Mouse (Mus musculus): ENCODE results near the gene Lefty2. TPM values are rescaled to one million over a fixed set of nuclear protein-coding genes. Genes with fewer than 3 reads are reported as not detected.
A peak's percentile ranks its signal among the peaks of the same experiment; 100 is the strongest.

Lefty2 gene
- total and polyA plus RNA-seq, 3 experiments = not detected

GRCm38 (mm10) chr1:180848114-180848510 lies 44.8 kb upstream of the Lefty2 start (continued):
- TF ChIP-seq ZC3H11A (IDR thresholded peaks at IDR 0.05; ENCODE audit: low read depth, low read length) (no peak), NRF1 (IDR thresholded peaks at IDR 0.05; ENCODE audit: insufficient read depth, low read depth, low read length, poor library complexity, severe bottlenecking) (no peak), EP300 (IDR thresholded peaks at IDR 0.05; ENCODE audit: low read depth in 1 of 2, low read length in 2 of 2) (no peak; a peak in 1 of 4 replicates), ZMIZ1 (IDR thresholded peaks at IDR 0.05; ENCODE audit: low read depth, low read length) (no peak), JUND (IDR thresholded peaks at IDR 0.05; ENCODE audit: low read depth, low read length) (no peak), CTCF (IDR thresholded peaks at IDR 0.05 in 2 of 3, conservative IDR thresholded peaks at IDR 0.05 in 1 of 3; ENCODE audit: control insufficient read depth in 1 of 3, insufficient read depth in 1 of 3, low read depth in 2 of 3, low read length in 3 of 3, poor library complexity in 1 of 3, severe bottlenecking in 1 of 3) (no peak), TBP (IDR thresholded peaks at IDR 0.05; ENCODE audit: low read depth, low read length) (peak; percentile 91), GATA1 (IDR thresholded peaks at IDR 0.05; ENCODE audit: low read depth, low read length) (no peak), ETS1 (IDR thresholded peaks at IDR 0.05; ENCODE audit: low read depth, low read length) (no peak), POLR2AphosphoS2 (IDR thresholded peaks at IDR 0.05; ENCODE audit: low read length) (peak; percentile 78), MAZ (IDR thresholded peaks at IDR 0.05; ENCODE audit: low read depth, low read length) (no peak), CHD2 (IDR thresholded peaks at IDR 0.05; ENCODE audit: low read length) (no peak), CHD1 (IDR thresholded peaks at IDR 0.05; ENCODE audit: low read depth, low read length) (peak; percentile 30; the same call in 1 of the 2 replicates), POLR2AphosphoS5 (IDR thresholded peaks at IDR 0.05; ENCODE audit: borderline replicate concordance, low read depth, low read length) (no peak), SMC3 (IDR thresholded peaks at IDR 0.05; ENCODE audit: low read depth, low read length) (no peak), UBTF (IDR thresholded peaks at IDR 0.05; ENCODE audit: borderline replicate concordance, insufficient read depth, low read depth, low read length) (no peak), RAD21 (IDR thresholded peaks at IDR 0.05; ENCODE audit: low read depth, low read length) (no peak), USF1 (IDR thresholded peaks at IDR 0.05; ENCODE audit: low read depth, low read length) (no peak), ELF1 (IDR thresholded peaks at IDR 0.05; ENCODE audit: low read depth, low read length) (no peak)

- Histone ChIP-seq H3K9ac (ENCODE audit: control insufficient read depth, low read depth, low read length, poor library complexity, severe bottlenecking) (peak overlapping the region; percentile 61), H3K4me3 (ENCODE audit: control insufficient read depth in 1 of 2, insufficient read depth in 1 of 2, low read depth in 2 of 2, low read length in 2 of 2) (peak overlapping the region; percentile 61 to 79), H3K27me3 (ENCODE audit: control insufficient read depth in 1 of 2, insufficient read depth in 2 of 2, low read length in 2 of 2) (no peaks in the 10 kb centered on the region), H3K79me2 (ENCODE audit: control insufficient read depth, insufficient read depth, low read length, poor library complexity) (peaks cover 24% of the 10 kb centered on the region), H3K36me3 (ENCODE audit: control insufficient read depth in 1 of 2, insufficient read depth in 2 of 2, low read length in 2 of 2) (peaks cover 0 to 29% of the 10 kb centered on the region in 2 experiments; a peak in 2 of 4 replicates), H3K9me3 (replicated peaks; ENCODE audit: insufficient read depth, low read length) (no peaks in the 10 kb centered on the region), H3K27ac (ENCODE audit: control insufficient read depth, low read depth, low read length) (peak overlapping the region; percentile 79), H3K4me1 (ENCODE audit: control insufficient read depth in 1 of 2, insufficient read depth in 2 of 2, low read length in 2 of 2) (peaks cover 12 to 20% of the 10 kb centered on the region in 2 experiments)
- DNase-seq (ENCODE audit: low read depth, low spot score) = peak; percentile 85
- TF ChIP-seq MAZ (IDR thresholded peaks at IDR 0.05; ENCODE audit: low read depth, low read length) (peak; percentile 74; the same call in 1 of the 2 replicates), ELF1 (IDR thresholded peaks at IDR 0.05; ENCODE audit: low read depth, low read length) (no peak), MYC (IDR thresholded peaks at IDR 0.05; ENCODE audit: low read depth, low read length) (no peak), CHD1 (IDR thresholded peaks at IDR 0.05; ENCODE audit: low read depth, low read length) (0 out of 2 replicates have a peak, but pooled peaks have one; percentile 14), ZNF384 (IDR thresholded peaks at IDR 0.05; ENCODE audit: low read depth, low read length) (no peak), RCOR1 (IDR thresholded peaks at IDR 0.05; ENCODE audit: low read depth, low read length) (peak; percentile 30; the same call in 1 of the 2 replicates), MXI1 (IDR thresholded peaks at IDR 0.05; ENCODE audit: low read depth, low read length) (peak; percentile 89), SIN3A (IDR thresholded peaks at IDR 0.05; ENCODE audit: low read length) (peak; percentile 90), KAT2A (conservative IDR thresholded peaks at IDR 0.05; ENCODE audit: low read depth, low read length) (no peak), MEF2A (IDR thresholded peaks at IDR 0.05; ENCODE audit: extremely low read depth, insufficient replicate concordance, low read depth, low read length, poor library complexity, severe bottlenecking) (0 out of 2 replicates have a peak, but pooled peaks have one; percentile 7), BHLHE40 (IDR thresholded peaks at IDR 0.05; ENCODE audit: borderline replicate concordance, low read depth, low read length) (peak; percentile 73; the same call in 1 of the 2 replicates), POLR2AphosphoS5 (IDR thresholded peaks at IDR 0.05; ENCODE audit: borderline replicate concordance, low read depth, low read length) (0 out of 2 replicates have a peak, but pooled peaks have one; percentile 22), ZKSCAN1 (IDR thresholded peaks at IDR 0.05; ENCODE audit: low read depth, low read length) (no peak), CTCF (IDR thresholded peaks at IDR 0.05 in 2 of 3, conservative IDR thresholded peaks at IDR 0.05 in 1 of 3; ENCODE audit: control insufficient read depth in 1 of 3, insufficient read depth in 1 of 3, low read depth in 2 of 3, low read length in 3 of 3, poor library complexity in 1 of 3, severe bottlenecking in 1 of 3) (no peak), EP300 (IDR thresholded peaks at IDR 0.05; ENCODE audit: low read depth in 1 of 2, low read length in 2 of 2) (peak; percentile 21 to 34; a peak in 2 of 4 replicates), TAL1 (IDR thresholded peaks at IDR 0.05; ENCODE audit: low read length) (peak; percentile 23; the same call in 1 of the 2 replicates), ZC3H11A (IDR thresholded peaks at IDR 0.05; ENCODE audit: low read depth, low read length) (no peak), MAX (IDR thresholded peaks at IDR 0.05; ENCODE audit: low read length) (peak; percentile 77; the same call in 1 of the 2 replicates), USF2 (IDR thresholded peaks at IDR 0.05; ENCODE audit: borderline replicate concordance in 1 of 2, insufficient read depth in 1 of 2, low read depth in 1 of 2, low read length in 2 of 2) (no peak)
Measured at GRCm38 (mm10) chr1:180848511-180849241, 44.2 kb upstream of the Lefty2 start.

Data from MEL (cell line).